Mouse (Mus musculus) liver, embryonic 15.5 days (tissue): ENCODE results near the gene Zfp637. TPM values are rescaled to one million over a fixed set of nuclear protein-coding genes. Genes with fewer than 3 reads are reported as not detected.

Experiments
- ATAC-seq: fragments of 200-750 bp; cut with Nextera tagmentation; 2 replicates; pipeline ENCODE4 v1.8.0; 2017; ENCODE audit warnings: moderate number of reproducible peaks, mild to moderate bottlenecking, moderate library complexity; ENCODE audit not compliant: insufficient read depth
- H3K27ac ChIP-seq: fragments of 300-500 bp; sonication (generic); replicated peaks from 2 replicates; pipeline ENCODE4 v1.5.1; 2015; ENCODE audit warnings: mild to moderate bottlenecking, inconsistent platforms
- H3K27me3 ChIP-seq: fragments of 300-500 bp; sonication (generic); 2 replicates; pipeline ENCODE4 v1.6.1; 2015; ENCODE audit warnings: mild to moderate bottlenecking, inconsistent platforms
- H3K36me3 ChIP-seq: fragments of 300-500 bp; sonication (generic); replicated peaks from 2 replicates; pipeline ENCODE4 v1.6.1; 2015; ENCODE audit warnings: moderate library complexity, mild to moderate bottlenecking, inconsistent platforms
- H3K4me1 ChIP-seq: fragments of 300-500 bp; sonication (generic); replicated peaks from 2 replicates; pipeline ENCODE4 v1.6.1; 2015; ENCODE audit warnings: inconsistent platforms
- H3K4me2 ChIP-seq: fragments of 300-500 bp; sonication (generic); 2 replicates; pipeline ENCODE4 v1.6.1; 2015; ENCODE audit warnings: moderate library complexity, mild to moderate bottlenecking, inconsistent platforms
- H3K4me3 ChIP-seq: fragments of 300-500 bp; sonication (generic); replicated peaks from 2 replicates; pipeline ENCODE4 v1.5.1; 2015; ENCODE audit warnings: mild to moderate bottlenecking, inconsistent platforms
- H3K9ac ChIP-seq: fragments of 300-500 bp; sonication (generic); 2 replicates; pipeline ENCODE4 v1.6.1; 2015; ENCODE audit warnings: moderate library complexity, mild to moderate bottlenecking, inconsistent platforms
- H3K9me3 ChIP-seq: fragments of 300-500 bp; sonication (generic); replicated peaks from 2 replicates; pipeline ENCODE4 v1.6.1; 2016; ENCODE audit warnings: inconsistent platforms
- WGBS: fragments of 180-500 bp; shearing (Covaris S2); methylation state at CpG from one replicate; pipeline ENCODE4 v1.1.7; 2015; ENCODE audit warnings: mixed read lengths; ENCODE audit not compliant: insufficient replicate concordance; 5-methylcytosine and 5-hydroxymethylcytosine counted together
- polyA plus RNA-seq: library from polyadenylated mRNA; unstranded; fragments of >200 nt; fragmentation: Nextera tagmentation; extraction: Ambion mirVana; gene quantifications from 2 replicates; pipeline ENCODE4 v1.2.1, GENCODE M21; 2015

The Zfp637 gene
- 29.5 and 31.6 TPM in 2 replicates for polyA plus RNA-seq

DNA sequence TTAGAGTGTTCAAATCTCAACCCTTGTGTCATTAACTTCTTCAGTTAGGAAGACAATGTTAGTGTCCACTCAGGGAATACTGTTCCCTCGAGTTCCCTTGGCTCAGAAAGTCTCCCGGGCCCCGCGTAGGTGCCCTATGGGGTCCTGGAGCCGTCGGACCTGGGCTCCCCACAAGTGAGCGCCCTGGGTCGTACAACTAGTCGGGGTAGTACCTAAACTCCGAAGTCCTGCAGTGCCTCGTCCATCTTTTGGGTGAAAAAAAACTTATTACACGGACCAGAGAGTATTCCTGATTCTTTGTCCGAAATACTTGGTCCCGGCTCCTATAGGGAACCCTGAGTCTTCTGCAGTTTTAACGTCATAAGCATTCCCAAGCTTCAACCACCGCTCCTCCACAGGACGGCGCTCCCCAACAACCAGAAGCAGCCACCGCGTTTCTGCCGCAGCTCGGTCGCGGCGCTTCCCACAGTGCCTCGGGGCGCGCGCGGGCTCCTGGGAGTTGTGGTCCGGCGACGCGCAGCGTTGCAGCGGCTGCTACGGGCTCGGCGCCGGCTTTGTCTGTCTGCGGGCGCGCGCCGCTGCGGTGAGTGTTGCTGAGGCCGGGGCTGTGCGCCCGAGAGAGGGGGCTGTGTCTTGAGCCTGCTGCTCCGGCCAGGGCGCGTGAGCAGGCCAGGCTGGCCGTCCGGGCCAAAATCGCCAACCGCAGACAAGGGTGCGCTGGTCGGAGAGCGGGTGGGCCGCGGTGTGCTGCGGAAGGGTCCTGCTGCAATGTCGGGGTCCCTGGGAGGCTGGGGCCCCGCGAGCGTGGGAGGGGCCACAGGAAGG is at the start of gene Zfp637:
TSS of gene Zfp637 (plus strand) at position 495 of the 825 bp plus-strand sequence.
- peak within 1 kb of the TSS; percentile 93 for H3K27ac ChIP-seq
- peak; percentile 92 for ATAC-seq
- H3K4me2 ChIP-seq = peak within 1 kb of the TSS; percentile 95
- H3K36me3 ChIP-seq = peaks cover 26% of the 10 kb centered on the region
- no peaks in the 10 kb centered on the region for H3K9me3 ChIP-seq
- peak within 1 kb of the TSS; percentile 97 for H3K4me3 ChIP-seq
- no peaks in the 10 kb centered on the region; the same call in 1 of the 2 replicates for H3K27me3 ChIP-seq
- H3K9ac ChIP-seq = peak within 1 kb of the TSS; percentile 97
- WGBS = under 1% methylated on average over 66 of the region's 66 CpGs
- H3K4me1 ChIP-seq = peaks cover 53% of the 10 kb centered on the region

DNA sequence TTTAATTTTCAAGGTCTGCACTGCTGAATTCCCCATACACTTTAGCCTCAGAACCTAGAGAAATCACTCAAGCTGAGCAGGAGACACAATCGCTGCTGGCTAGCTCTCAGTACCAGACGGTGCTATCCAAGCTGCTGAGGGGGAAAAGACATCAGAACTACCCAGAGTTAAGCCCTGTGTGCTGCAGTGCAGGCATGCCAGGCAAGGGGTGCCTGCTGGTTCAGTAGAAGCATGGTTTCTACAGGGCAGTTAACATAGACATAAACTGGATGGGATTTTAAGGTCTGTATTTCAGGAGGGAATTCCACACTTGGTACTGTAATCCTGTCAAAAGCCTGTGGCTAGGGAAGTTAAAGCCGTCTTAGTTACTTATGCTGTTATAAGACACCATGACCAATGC is 45.7 kb upstream of the Zfp637 start:
- Histone ChIP-seq H3K9me3 (no peaks in the 10 kb centered on the region), H3K4me1 (no peaks in the 10 kb centered on the region), H3K27ac (no peak overlapping the region), H3K4me3 (no peak overlapping the region), H3K27me3 (no peaks in the 10 kb centered on the region), H3K9ac (no peak overlapping the region), H3K36me3 (no peaks in the 10 kb centered on the region), H3K4me2 (no peak overlapping the region)
- ATAC-seq = no peak
- WGBS = 78% methylated on average over 3 of the region's 3 CpGs

DNA sequence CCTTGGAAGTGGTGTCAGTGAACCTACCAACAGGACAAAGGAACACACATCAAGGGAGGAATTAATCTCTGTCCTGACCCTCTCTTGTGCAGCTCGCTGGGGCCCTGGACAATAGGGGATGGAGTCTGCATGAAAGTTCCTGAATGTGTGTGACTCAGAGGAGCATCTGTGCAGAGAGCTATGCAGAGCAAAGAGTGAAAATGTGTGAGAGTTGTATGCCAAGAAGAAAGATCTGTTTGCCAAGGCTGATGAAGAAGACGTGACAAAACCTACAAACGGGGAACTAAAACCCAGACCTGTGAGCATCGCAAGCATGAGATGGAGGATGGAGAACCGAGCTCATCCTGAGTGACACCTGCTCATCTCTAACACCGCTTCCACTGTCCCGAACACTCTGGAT is 40.2 kb upstream of the Zfp637 start:
- ATAC-seq = no peak
- no peak overlapping the region for H3K4me2 ChIP-seq
- no peak overlapping the region for H3K4me3 ChIP-seq
- no peak overlapping the region for H3K27ac ChIP-seq
- H3K9me3 ChIP-seq = no peaks in the 10 kb centered on the region
- H3K36me3 ChIP-seq = no peaks in the 10 kb centered on the region
- WGBS = 69% methylated on average over 7 of the region's 7 CpGs
- H3K4me1 ChIP-seq = no peaks in the 10 kb centered on the region
- H3K27me3 ChIP-seq = no peaks in the 10 kb centered on the region
- no peak overlapping the region for H3K9ac ChIP-seq

DNA sequence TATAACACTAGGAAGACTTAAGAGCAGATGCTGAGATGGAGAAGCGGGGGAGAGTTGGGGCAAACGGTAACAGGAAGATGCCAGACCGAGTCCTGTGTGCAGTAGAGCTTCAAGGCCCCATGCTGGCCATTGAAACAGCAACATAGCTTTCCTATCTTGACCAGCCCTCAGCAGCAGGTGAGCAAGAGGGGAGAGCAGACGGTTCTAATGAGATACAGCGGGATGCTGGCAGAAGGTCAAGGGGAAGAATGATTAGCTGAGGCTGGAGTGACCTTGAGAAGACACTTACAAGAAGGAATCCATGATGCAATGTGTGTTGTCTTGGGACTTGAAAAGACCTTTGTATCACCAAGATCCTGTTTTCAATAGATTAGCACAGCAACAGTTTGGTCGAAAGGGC is 39.2 kb upstream of the Zfp637 start:
- Histone ChIP-seq H3K36me3 (no peaks in the 10 kb centered on the region), H3K4me1 (no peaks in the 10 kb centered on the region), H3K27ac (no peak overlapping the region), H3K9ac (no peak overlapping the region), H3K4me2 (no peak overlapping the region), H3K9me3 (no peaks in the 10 kb centered on the region), H3K4me3 (no peak overlapping the region), H3K27me3 (no peaks in the 10 kb centered on the region)
- WGBS = 51% methylated on average over 6 of the region's 6 CpGs
- no peak for ATAC-seq

DNA sequence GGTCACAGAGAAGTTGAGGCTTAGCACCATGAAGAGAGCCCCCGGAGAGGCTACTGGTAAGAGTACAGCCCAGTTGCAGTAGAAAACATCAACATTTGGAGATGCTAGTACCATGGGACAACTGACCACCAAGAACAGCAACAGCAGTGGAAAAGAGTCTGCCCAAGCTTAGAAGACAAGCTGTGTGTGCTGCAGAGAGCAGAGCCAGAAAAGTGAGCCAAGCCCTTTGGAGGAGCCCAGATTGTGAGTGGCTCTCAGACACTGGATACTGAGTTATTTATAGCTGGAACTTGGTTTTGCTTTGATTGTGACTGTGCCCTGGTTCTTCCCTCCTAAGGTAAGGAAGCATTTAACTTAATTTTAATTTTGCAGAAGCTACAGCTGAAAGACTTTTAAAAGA is 33.2 kb upstream of the Zfp637 start:
- H3K27me3 ChIP-seq = no peaks in the 10 kb centered on the region
- no peak overlapping the region for H3K4me3 ChIP-seq
- 88% methylated on average over 1 of the region's 1 CpGs for WGBS
- H3K4me2 ChIP-seq = no peak overlapping the region
- ATAC-seq = no peak
- no peaks in the 10 kb centered on the region; the same call in 1 of the 2 replicates for H3K4me1 ChIP-seq
- no peak overlapping the region for H3K27ac ChIP-seq
- H3K9me3 ChIP-seq = no peaks in the 10 kb centered on the region
- H3K36me3 ChIP-seq = no peaks in the 10 kb centered on the region
- no peak overlapping the region for H3K9ac ChIP-seq

DNA sequence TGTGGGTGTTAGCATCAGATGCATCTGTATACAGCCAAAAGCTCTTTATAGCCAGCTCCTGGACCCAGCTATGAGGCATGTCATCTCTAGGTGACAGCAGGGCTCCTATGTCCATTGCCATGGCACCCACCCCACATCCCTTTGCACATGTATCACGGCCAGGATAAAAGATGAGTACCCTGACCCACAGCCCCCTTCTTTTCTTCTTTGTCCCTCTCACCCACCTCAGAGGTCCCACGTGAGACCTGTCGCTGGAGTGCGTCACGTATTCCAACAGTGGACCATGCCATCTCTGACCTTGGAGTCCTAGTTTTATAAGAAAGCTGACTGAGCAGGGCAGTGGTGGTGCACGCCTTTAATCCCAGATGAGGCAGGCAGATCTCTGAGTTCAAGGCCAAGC is 31.2 kb upstream of the Zfp637 start:
- no peak overlapping the region for H3K4me3 ChIP-seq
- no peak for ATAC-seq
- no peaks in the 10 kb centered on the region for H3K36me3 ChIP-seq
- H3K4me1 ChIP-seq = no peaks in the 10 kb centered on the region; the same call in 1 of the 2 replicates
- no peak overlapping the region for H3K9ac ChIP-seq
- H3K27ac ChIP-seq = no peak overlapping the region
- 68% methylated on average over 6 of the region's 6 CpGs for WGBS
- no peak overlapping the region for H3K4me2 ChIP-seq
- H3K27me3 ChIP-seq = no peaks in the 10 kb centered on the region
- H3K9me3 ChIP-seq = no peaks in the 10 kb centered on the region

DNA sequence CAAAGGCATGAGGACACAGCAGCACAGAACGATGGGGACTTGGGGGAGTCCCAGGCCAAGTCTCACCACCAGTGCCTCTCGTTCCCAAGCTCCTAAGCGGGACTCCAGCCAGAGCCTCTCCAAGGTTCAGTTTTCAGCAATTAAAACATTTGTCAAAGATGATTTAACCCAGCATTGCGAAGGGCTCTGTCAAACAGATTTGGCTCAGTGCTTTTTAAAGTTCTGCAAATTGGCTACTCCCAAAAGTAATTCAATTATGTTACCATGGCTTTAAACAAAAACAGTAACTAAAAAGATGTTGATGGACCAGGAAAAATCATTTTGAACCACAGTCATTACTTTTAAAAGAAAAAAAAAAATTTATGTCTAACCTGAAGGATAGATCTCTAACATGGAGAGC is 30.3 kb upstream of the Zfp637 start:
- H3K27ac ChIP-seq = no peak overlapping the region
- 59% methylated on average over 4 of the region's 4 CpGs for WGBS
- no peak overlapping the region for H3K9ac ChIP-seq
- H3K4me3 ChIP-seq = no peak overlapping the region
- no peak overlapping the region for H3K4me2 ChIP-seq
- no peaks in the 10 kb centered on the region; the same call in 1 of the 2 replicates for H3K4me1 ChIP-seq
- H3K9me3 ChIP-seq = no peaks in the 10 kb centered on the region
- no peaks in the 10 kb centered on the region for H3K36me3 ChIP-seq
- no peaks in the 10 kb centered on the region for H3K27me3 ChIP-seq
- ATAC-seq = no peak

DNA sequence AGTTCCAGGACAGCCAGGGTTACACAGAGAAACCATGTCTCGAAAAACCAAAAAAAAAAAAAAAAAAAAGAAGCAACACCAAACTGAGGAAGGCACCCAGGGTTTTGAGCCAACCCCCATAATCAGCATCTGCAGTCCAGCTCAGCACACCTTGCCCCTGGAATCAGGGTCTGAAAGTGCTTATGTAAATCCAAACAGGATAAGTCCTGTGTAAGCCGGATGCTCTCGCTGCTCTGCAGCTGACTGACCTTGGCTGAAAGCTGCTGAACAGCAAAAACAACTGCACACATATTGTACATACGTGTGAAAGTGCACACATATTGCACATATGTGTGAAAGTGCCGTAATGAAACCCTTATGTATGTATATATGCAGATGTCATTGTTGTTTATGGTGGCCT is 29.7 kb upstream of the Zfp637 start:
- H3K36me3 ChIP-seq = no peaks in the 10 kb centered on the region
- ATAC-seq = no peak
- H3K9ac ChIP-seq = no peak overlapping the region
- H3K4me3 ChIP-seq = no peak overlapping the region
- no peaks in the 10 kb centered on the region for H3K9me3 ChIP-seq
- no peak overlapping the region for H3K4me2 ChIP-seq
- no peaks in the 10 kb centered on the region for H3K27me3 ChIP-seq
- H3K27ac ChIP-seq = no peak overlapping the region
- 52% methylated on average over 5 of the region's 5 CpGs for WGBS
- no peaks in the 10 kb centered on the region; the same call in 1 of the 2 replicates for H3K4me1 ChIP-seq

DNA sequence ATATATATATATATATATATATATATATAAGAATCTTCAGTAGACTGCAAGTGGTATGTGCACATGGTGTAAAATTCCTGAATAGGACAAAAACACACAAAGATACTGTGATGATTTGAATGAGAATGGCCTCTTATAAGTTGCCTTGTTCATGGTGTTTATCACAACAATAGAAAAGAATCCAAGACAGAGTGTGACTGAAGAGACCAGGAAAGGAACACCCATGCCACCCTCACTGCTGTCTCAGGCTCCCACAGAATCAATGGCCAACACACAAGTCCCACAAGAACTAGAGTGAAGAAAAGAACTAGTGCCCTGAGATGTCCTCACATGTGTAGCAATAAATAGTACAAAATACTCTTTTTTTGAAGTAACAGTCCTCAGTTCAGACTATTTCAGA is 26.3 kb upstream of the Zfp637 start:
- H3K4me3 ChIP-seq = no peak overlapping the region
- H3K9ac ChIP-seq = no peak overlapping the region
- no peak for ATAC-seq
- H3K9me3 ChIP-seq = no peaks in the 10 kb centered on the region
- no peak overlapping the region for H3K4me2 ChIP-seq
- no peaks in the 10 kb centered on the region for H3K27me3 ChIP-seq
- H3K4me1 ChIP-seq = no peaks in the 10 kb centered on the region; the same call in 1 of the 2 replicates
- no peaks in the 10 kb centered on the region for H3K36me3 ChIP-seq
- no peak overlapping the region for H3K27ac ChIP-seq

DNA sequence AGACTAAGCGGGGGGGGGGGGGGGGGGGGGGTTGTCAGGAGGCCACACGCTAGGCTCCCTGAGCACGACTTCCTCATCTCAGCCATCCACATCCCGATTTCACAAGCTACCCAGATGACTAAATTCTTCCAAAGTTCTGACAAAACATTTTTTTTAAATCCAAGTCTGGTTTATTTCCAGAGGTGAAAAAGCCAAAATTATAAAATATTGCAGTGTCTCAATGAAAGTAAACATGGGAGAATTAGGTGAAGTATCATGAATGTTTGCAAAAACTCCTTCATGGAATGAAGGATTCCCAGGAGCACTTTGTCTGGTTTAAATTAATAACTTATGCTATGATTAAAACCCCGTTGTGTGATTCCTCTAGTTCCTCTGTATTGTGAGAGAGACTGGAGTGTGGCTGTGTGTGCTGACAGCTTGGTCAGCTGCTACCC is 23.9 kb upstream of the Zfp637 start:
- no peaks in the 10 kb centered on the region for H3K36me3 ChIP-seq
- no peak overlapping the region for H3K27ac ChIP-seq
- H3K4me2 ChIP-seq = no peak overlapping the region
- no peak overlapping the region for H3K9ac ChIP-seq
- H3K27me3 ChIP-seq = no peaks in the 10 kb centered on the region
- WGBS = 29% methylated on average over 5 of the region's 5 CpGs
- ATAC-seq = no peak
- H3K9me3 ChIP-seq = no peaks in the 10 kb centered on the region
- no peak overlapping the region for H3K4me3 ChIP-seq
- no peaks in the 10 kb centered on the region for H3K4me1 ChIP-seq

DNA sequence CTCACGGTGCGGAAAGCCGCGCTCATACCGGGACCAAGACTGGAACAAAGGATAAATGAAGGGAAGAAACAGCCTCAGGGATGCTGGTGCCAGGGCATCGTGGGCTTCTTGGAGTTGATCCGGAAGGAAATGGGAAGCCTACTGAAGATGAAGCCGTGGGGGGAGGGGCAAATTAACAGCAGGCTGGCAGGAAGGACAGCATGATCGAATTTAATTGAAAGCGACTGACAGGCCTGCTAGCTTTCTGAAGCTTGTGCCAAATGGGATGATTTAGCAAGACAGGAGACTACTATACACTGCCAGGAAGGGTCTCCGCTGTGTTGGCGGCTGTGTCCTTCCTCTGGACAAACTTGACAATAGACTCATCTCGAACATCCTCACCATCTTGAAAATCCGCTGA is 20.7 kb upstream of the Zfp637 start:
- Histone ChIP-seq H3K4me3 (no peak overlapping the region), H3K36me3 (no peaks in the 10 kb centered on the region), H3K9ac (no peak overlapping the region), H3K9me3 (no peaks in the 10 kb centered on the region), H3K27ac (no peak overlapping the region), H3K4me1 (no peaks in the 10 kb centered on the region), H3K27me3 (0 out of 2 replicates have a peak, but pooled peaks cover 5% of the 10 kb centered on the region), H3K4me2 (no peak overlapping the region)
- 76% methylated on average over 14 of the region's 14 CpGs for WGBS
- no peak for ATAC-seq

DNA sequence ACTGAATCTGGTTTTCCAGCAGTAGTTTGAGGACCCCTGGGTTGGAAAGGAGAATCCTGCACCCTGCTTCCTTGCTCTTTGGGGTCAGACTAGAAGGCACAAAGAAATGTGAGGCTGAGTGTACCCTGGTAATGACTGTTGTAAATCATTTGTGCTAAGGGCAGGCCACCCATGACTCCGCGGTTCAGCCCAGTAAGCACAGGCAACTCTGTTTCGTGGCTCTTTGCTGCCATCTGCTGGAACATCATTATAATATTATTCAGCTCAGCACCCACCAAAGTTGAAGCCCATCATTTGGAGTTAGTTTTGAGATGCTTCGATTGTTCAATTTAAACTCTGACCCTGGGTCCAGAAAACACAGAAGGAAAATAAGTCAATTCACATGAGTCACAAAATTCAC is 15.6 kb upstream of the Zfp637 start:
- H3K27ac ChIP-seq = no peak overlapping the region
- H3K4me1 ChIP-seq = no peaks in the 10 kb centered on the region; the same call in 1 of the 2 replicates
- 0 out of 2 replicates have a peak, but pooled peaks cover 11% of the 10 kb centered on the region for H3K27me3 ChIP-seq
- H3K9ac ChIP-seq = no peak overlapping the region
- no peaks in the 10 kb centered on the region for H3K36me3 ChIP-seq
- no peaks in the 10 kb centered on the region for H3K9me3 ChIP-seq
- H3K4me2 ChIP-seq = no peak overlapping the region
- no peak for ATAC-seq
- 6% methylated on average over 4 of the region's 4 CpGs for WGBS
- H3K4me3 ChIP-seq = no peak overlapping the region
